Mouse (Mus musculus) forebrain, embryonic 15.5 days (tissue): ENCODE data around the gene Flot2. TPM values are rescaled to one million over a fixed set of nuclear protein-coding genes. Genes with fewer than 3 reads are reported as not detected.
A peak's percentile ranks its signal among the peaks of the same experiment; 100 is the strongest.

Source experiments
- ATAC-seq: fragments of 200-750 bp; cut with Nextera tagmentation; replicated peaks from 2 replicates; pipeline ENCODE4 v1.8.0; 2017; ENCODE audit warnings: mild to moderate bottlenecking, moderate TSS enrichment, moderate library complexity
- H3K27ac ChIP-seq: fragments of 300-500 bp; sonication (generic); replicated peaks from 2 replicates; pipeline ENCODE4 v1.5.1; 2015; ENCODE audit warnings: mild to moderate bottlenecking, inconsistent platforms
- H3K27me3 ChIP-seq: fragments of 300-500 bp; sonication (generic); 2 replicates; pipeline ENCODE4 v1.6.1; 2015; ENCODE audit warnings: inconsistent platforms
- H3K36me3 ChIP-seq: fragments of 300-500 bp; sonication (generic); 2 replicates; pipeline ENCODE4 v1.6.1; 2015; ENCODE audit warnings: mild to moderate bottlenecking, inconsistent platforms
- H3K4me1 ChIP-seq: fragments of 300-500 bp; sonication (generic); 2 replicates; pipeline ENCODE4 v1.6.1; 2015; ENCODE audit warnings: inconsistent platforms
- H3K4me2 ChIP-seq: fragments of 300-500 bp; sonication (generic); replicated peaks from 2 replicates; pipeline ENCODE4 v1.6.1; 2015; ENCODE audit warnings: mild to moderate bottlenecking, inconsistent platforms
- H3K4me3 ChIP-seq: fragments of 300-500 bp; sonication (generic); 2 replicates; pipeline ENCODE4 v1.5.1; 2015; ENCODE audit warnings: mild to moderate bottlenecking, inconsistent platforms
- H3K9ac ChIP-seq: fragments of 300-500 bp; sonication (generic); replicated peaks from 2 replicates; pipeline ENCODE4 v1.6.1; 2015; ENCODE audit warnings: mild to moderate bottlenecking, inconsistent platforms
- H3K9me3 ChIP-seq: fragments of 300-500 bp; sonication (generic); 2 replicates; pipeline ENCODE4 v1.6.1; 2016; ENCODE audit warnings: inconsistent platforms
- WGBS: fragments of 180-500 bp; shearing (Covaris S2); methylation state at CpG from one replicate; pipeline ENCODE4 v1.1.7; 2015; ENCODE audit warnings: mixed read lengths; 5-methylcytosine and 5-hydroxymethylcytosine counted together
- polyA plus RNA-seq: library from polyadenylated mRNA; unstranded; fragments of >200 nt; fragmentation: Nextera tagmentation; extraction: Ambion mirVana; gene quantifications from 2 replicates; pipeline ENCODE4 v1.2.1, GENCODE M21; 2015

The Flot2 gene
- 90.2 and 98.3 TPM in 2 replicates for polyA plus RNA-seq

DNA sequence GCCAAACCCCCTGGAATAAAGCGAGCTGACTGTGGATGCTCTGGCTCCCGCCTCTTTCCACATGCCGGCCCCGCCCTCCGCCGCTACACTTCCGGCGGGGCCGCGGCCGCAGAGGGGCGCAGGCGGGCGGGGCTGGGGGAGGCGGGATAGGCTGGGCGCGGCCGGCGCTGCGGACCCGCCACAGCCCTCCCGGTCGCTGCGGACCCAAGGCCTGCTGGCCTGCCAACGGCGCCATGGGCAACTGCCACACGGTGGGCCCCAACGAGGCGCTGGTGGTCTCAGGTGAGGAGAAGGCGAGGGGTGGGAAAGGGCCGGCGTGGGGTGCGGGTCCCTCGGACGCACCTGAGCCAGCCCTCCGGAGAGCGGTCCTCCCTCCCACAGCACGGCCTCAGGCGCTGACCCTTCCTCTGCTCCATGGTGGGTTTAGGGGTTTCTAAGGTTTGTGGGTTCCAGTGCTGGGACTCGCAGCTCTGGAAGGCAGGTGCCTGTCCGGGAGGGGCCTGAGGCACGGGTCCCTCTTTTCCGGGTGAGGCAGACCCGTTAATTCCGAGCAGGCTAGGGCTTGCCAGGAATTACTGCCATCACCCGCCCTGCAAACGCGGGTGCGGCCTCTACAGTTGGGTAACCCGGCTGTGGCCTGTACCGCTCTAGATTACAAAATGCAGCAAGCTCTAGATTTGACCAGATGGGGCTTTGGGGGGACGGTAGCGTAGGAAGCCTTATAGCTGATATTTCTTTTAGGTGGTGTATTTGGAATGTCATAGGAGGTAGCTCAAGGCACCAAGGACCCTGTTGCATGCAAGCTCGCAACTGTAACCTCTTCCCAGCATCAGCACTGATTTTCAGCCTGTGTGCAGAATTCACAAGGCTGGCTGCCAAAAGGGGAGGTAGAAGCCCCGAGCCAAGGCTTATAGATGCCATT lies at the start of gene Flot2:
Gene Flot2 (plus strand): TSS at position 101 of the 922 bp plus-strand sequence.
- no peaks in the 10 kb centered on the region for H3K36me3 ChIP-seq
- no peaks in the 10 kb centered on the region for H3K9me3 ChIP-seq
- peak; percentile 88 for ATAC-seq
- H3K4me1 ChIP-seq = peaks cover 33% of the 10 kb centered on the region
- H3K9ac ChIP-seq = peak within 1 kb of the TSS; percentile 81
- peak within 1 kb of the TSS; percentile 87 for H3K27ac ChIP-seq
- peak within 1 kb of the TSS; percentile 67 for H3K4me2 ChIP-seq
- no peaks in the 10 kb centered on the region for H3K27me3 ChIP-seq
- peak within 1 kb of the TSS; percentile 77 for H3K4me3 ChIP-seq
- WGBS = 1% methylated on average over 50 of the region's 55 CpGs

DNA sequence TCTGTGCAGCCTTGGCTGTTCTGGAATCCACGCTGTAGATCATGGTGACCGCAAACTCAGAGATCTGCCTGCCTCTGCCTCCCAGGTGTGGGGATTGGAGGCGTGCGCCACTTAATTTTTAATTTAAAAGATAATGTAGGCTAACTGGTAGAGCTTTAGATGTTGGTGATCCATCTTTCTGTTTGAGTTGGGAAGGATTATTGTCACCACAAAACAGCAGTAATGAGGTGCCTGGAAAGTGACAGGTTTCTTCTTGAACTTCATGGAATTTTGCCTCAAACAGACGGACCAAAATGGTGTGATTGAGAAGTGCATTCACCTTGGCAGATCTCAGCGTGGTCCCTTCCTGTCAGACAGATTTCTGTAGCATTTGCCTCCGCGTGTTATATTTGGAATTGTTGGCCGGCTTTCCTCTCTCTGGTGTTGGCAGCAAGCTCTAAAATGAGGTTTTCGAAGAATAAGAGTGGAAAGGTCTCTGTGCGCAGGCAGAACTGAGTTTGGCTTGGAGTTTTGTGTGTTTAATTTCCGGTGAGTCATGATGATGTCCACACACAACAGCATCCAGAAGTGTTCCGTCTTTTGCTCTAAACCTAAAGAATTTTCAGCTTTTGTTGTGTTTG lies 48.5 kb upstream of the Flot2 start:
- no peak overlapping the region for H3K4me3 ChIP-seq
- no peak overlapping the region for H3K4me2 ChIP-seq
- no peak overlapping the region for H3K27ac ChIP-seq
- 85% methylated on average over 13 of the region's 13 CpGs for WGBS
- ATAC-seq = no peak
- no peaks in the 10 kb centered on the region for H3K9me3 ChIP-seq
- no peak overlapping the region for H3K9ac ChIP-seq
- peaks cover 16% of the 10 kb centered on the region for H3K4me1 ChIP-seq
- no peaks in the 10 kb centered on the region for H3K27me3 ChIP-seq
- peaks cover 33% of the 10 kb centered on the region for H3K36me3 ChIP-seq

DNA sequence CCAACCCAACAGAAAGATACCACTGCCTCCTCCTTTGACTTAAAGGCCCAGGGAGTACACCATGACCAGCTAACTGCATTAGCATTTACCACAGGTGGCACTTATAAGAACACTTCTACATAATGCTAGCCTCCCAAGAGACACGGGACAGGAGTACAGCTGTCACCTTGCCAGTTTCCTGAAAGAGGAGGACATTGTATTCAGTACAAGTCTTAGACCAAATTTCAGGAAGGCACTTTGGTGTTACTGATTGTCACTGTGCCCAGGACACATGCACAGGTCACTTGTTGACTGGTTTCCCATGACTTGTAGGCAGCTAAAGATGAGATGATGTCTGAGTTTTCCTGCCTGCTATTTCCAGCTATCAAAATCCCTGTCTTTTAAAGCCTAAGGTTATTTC lies 42.2 kb upstream of the Flot2 start:
- Histone ChIP-seq H3K27me3 (no peaks in the 10 kb centered on the region), H3K4me3 (no peak overlapping the region), H3K9ac (no peak overlapping the region), H3K9me3 (no peaks in the 10 kb centered on the region), H3K27ac (no peak overlapping the region), H3K4me2 (no peak overlapping the region), H3K36me3 (peaks cover 8% of the 10 kb centered on the region; the same call in 1 of the 2 replicates), H3K4me1 (no peaks in the 10 kb centered on the region)
- ATAC-seq = no peak
- 56% methylated on average over 1 of the region's 1 CpGs for WGBS

DNA sequence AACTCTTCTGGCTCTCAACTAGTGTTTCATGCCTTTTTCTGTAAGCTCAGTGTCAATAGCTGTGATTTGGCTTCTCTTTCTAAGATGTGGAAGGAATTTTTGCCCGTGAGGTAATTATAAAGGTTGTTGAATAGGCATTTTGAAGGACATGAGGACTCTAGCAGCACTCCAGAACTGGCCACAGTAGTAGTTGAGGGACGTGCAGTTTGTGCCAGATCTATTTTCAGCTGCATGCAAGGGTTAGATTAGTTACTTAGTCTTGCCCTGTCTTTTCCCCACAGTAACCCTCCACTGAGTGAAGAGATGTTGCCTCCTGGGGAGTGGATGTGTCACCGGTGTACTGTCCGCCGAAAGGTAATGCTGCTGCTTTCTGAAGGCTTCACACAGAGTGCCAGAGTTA lies 31.3 kb upstream of the Flot2 start:
- no peak overlapping the region for H3K4me2 ChIP-seq
- 90% methylated on average over 5 of the region's 5 CpGs for WGBS
- no peaks in the 10 kb centered on the region for H3K4me1 ChIP-seq
- no peaks in the 10 kb centered on the region for H3K27me3 ChIP-seq
- peaks cover 45% of the 10 kb centered on the region for H3K36me3 ChIP-seq
- ATAC-seq = no peak
- no peak overlapping the region for H3K4me3 ChIP-seq
- H3K27ac ChIP-seq = no peak overlapping the region
- H3K9me3 ChIP-seq = no peaks in the 10 kb centered on the region
- H3K9ac ChIP-seq = no peak overlapping the region

DNA sequence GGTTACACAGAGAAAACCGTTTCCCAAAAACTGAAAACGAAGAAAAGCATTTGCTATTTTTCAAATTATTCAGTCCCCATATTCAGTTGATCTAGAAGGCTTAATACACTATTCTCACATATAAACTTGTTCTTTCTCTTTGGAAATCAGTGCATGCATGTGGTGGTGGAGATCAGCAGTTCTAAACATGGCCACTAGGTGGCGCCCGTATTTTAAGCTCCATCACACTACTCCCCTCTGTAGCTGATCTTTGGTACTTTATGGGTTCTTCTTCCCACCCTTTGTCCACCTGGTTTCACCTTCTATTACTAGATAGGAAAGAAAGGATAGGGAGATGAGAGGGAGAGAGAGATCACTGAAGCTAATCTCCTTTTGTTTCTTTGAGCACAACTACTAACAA lies 18.1 kb upstream of the Flot2 start:
- no peak overlapping the region for H3K9ac ChIP-seq
- H3K4me3 ChIP-seq = no peak overlapping the region
- peak; percentile 68; the same call in 1 of the 2 replicates for ATAC-seq
- H3K27me3 ChIP-seq = no peaks in the 10 kb centered on the region
- H3K27ac ChIP-seq = no peak overlapping the region
- WGBS = 28% methylated on average over 4 of the region's 4 CpGs
- H3K36me3 ChIP-seq = peaks cover 90% of the 10 kb centered on the region
- no peaks in the 10 kb centered on the region for H3K9me3 ChIP-seq
- H3K4me2 ChIP-seq = no peak overlapping the region
- no peaks in the 10 kb centered on the region for H3K4me1 ChIP-seq

DNA sequence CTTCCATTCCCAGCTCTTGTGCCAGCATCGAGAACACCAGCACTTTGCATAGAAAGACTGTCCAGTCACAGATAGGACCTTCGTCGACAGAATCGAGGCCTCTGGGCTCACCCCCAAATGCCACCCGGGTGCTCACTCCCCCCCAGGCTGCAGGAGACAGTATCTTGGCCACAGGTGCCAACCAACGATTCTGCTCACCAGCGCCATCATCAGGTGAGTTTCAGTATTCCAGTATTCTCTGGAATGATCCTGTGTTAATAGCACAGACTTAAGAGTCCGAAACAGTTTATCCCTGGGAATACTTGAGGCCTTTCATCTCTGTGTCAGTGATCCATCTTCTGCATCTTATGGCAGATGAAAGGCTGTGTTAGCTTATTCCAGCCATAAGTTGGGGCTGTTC lies 14.1 kb upstream of the Flot2 start:
- H3K9ac ChIP-seq = no peak overlapping the region
- H3K4me3 ChIP-seq = no peak overlapping the region
- no peaks in the 10 kb centered on the region for H3K4me1 ChIP-seq
- H3K27ac ChIP-seq = no peak overlapping the region
- WGBS = 79% methylated on average over 8 of the region's 8 CpGs
- no peak for ATAC-seq
- H3K27me3 ChIP-seq = no peaks in the 10 kb centered on the region
- no peak overlapping the region for H3K4me2 ChIP-seq
- H3K9me3 ChIP-seq = no peaks in the 10 kb centered on the region
- H3K36me3 ChIP-seq = peaks cover 88% of the 10 kb centered on the region

DNA sequence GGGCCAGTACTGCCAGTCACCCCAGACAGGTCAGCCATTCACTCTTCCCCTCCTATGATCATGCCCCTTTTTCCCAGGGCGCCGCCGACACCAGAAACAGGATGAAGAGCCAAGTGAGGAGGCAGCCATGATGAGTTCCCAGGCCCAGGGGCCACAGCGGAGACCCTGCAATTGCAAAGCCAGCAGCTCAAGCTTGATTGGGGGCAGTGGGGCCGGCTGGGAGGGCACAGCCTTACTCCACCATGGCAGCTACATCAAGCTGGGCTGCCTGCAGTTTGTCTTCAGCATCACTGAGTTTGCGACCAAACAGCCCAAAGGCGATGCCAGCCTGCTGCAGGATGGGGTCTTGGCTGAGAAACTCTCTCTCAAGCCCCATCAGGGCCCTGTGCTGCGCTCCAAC lies 8.5 kb upstream of the Flot2 start:
- Histone ChIP-seq H3K4me2 (no peak overlapping the region), H3K4me1 (peaks cover 26% of the 10 kb centered on the region), H3K27ac (no peak overlapping the region), H3K27me3 (no peaks in the 10 kb centered on the region), H3K4me3 (no peak overlapping the region), H3K36me3 (peaks cover 55% of the 10 kb centered on the region), H3K9me3 (no peaks in the 10 kb centered on the region), H3K9ac (no peak overlapping the region)
- WGBS = 93% methylated on average over 8 of the region's 8 CpGs
- ATAC-seq = no peak

DNA sequence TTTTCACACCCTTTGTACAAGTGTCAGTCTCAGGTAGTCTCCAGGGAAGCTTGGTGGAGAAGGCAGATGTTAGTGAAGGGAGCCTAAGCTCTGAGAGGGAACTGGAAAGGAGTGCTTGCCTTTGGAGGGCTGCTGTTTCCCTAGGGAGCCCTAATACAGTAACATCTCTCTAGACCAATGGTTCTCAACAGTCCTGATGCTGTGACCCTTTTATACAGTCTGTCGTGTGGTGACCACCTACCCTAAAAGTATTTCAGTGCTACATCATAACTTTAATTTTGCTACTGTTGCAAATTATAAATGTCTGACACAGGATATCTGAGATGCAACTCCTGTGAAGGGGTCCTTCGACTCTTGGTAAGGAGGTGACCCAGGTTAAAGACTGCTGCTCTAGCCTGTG lies 7.1 kb upstream of the Flot2 start:
- H3K27me3 ChIP-seq = no peaks in the 10 kb centered on the region
- no peak overlapping the region for H3K4me3 ChIP-seq
- H3K4me1 ChIP-seq = peaks cover 27% of the 10 kb centered on the region
- 69% methylated on average over 2 of the region's 2 CpGs for WGBS
- no peaks in the 10 kb centered on the region for H3K9me3 ChIP-seq
- ATAC-seq = no peak
- peaks cover 44% of the 10 kb centered on the region for H3K36me3 ChIP-seq
- H3K9ac ChIP-seq = no peak overlapping the region
- H3K4me2 ChIP-seq = no peak overlapping the region
- no peak overlapping the region for H3K27ac ChIP-seq

DNA sequence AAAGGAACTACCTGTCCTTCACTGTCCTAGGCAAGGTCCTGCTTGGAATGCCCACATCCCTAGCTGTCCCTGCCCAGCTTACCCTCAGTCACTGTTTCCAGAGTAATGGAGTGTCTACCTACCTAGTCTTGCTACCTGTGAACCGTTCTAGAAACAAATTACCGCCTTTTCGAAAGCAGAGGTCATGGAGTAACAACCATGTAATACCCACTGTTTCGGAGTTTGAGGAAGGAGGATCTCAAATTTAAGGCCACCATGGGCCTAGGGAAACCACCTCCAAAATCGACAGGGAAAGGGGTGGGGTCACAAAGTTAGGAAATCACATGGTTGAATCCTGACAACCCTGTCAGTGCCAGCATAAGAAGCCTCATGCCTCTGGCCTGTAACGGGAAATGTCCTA lies 6.3 kb upstream of the Flot2 start:
- Histone ChIP-seq H3K4me2 (0 out of 2 replicates have a peak overlapping the region, but pooled peaks have one; percentile 82), H3K4me3 (peak overlapping the region; percentile 83; the same call in 1 of the 2 replicates), H3K27ac (peak overlapping the region; percentile 94), H3K27me3 (no peaks in the 10 kb centered on the region), H3K36me3 (peaks cover 36% of the 10 kb centered on the region), H3K4me1 (peaks cover 27% of the 10 kb centered on the region), H3K9me3 (no peaks in the 10 kb centered on the region), H3K9ac (no peak overlapping the region)
- ATAC-seq = peak; percentile 14
- 41% methylated on average over 6 of the region's 6 CpGs for WGBS

DNA sequence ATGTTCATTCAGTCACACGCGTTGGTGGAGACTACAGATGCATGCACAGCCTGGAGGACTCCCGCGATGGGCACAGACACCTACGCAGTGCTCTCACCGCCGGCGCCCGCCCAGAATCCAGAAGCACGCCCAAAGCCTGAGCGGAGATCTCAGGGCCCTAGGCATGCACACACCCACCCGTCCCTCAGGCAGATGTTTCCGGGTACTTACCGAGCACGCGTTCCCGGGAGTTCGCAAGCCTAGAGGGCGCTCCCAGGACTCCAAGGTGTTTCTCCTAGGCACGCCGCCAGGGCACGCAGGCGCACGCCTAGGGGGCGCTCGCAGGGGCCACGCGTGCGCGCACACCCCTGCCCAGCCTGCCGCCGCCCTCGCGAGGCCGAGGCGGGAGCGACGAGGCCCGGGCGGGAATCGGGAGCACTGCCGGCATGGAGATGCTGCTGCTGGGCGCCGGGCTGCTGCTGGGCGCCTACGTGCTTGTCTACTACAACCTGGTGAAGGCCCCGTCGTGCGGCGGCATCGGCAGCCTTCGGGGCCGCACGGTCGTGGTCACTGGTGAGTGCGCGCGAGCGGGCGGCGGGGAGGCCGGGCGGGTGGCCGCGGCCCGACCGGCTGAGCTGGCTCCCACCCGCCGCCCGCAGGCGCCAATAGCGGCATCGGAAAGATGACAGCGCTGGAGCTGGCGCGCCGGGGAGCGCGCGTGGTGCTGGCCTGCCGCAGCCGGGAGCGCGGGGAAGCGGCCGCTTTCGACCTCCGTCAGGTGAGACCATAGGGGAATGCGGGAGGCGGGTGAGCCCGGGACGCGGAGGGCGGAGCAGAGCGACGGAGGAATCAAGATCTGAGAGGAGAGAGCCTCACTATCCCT lies 5.6 kb upstream of the Flot2 start, which contains the start of gene Dhrs13:
Gene Dhrs13 (plus strand): TSS at position 334 of the 862 bp plus-strand sequence.
- WGBS = under 1% methylated on average over 89 of the region's 96 CpGs
- Histone ChIP-seq H3K36me3 (peaks cover 28% of the 10 kb centered on the region), H3K27me3 (no peaks in the 10 kb centered on the region), H3K9me3 (no peaks in the 10 kb centered on the region), H3K27ac (peak within 1 kb of the TSS; percentile 94), H3K4me1 (peaks cover 32% of the 10 kb centered on the region), H3K4me3 (peak within 1 kb of the TSS; percentile 83), H3K9ac (peak within 1 kb of the TSS; percentile 89), H3K4me2 (peak within 1 kb of the TSS; percentile 82)
- ATAC-seq = peak; percentile 90

DNA sequence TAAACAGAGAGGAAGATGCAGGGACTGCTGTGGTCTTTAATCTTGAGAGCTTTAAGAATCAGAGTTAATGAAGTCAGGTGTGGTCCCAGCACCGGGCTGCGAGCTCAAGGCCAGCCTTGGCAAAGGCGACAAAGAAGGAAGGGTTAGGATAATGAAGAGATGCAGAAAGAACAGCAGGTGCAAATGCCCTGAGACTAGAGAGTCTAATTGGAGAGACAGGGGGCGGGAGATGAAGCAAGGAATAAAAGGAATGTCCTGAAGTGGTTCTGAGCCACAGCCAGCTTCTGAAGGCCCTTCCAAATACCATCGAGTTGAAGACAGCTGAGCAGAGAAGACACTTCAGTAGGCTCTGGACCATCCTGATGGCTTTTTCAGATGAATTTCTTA lies 4.9 kb upstream of the Flot2 start:
- Histone ChIP-seq H3K27me3 (no peaks in the 10 kb centered on the region), H3K4me2 (peak overlapping the region; percentile 82), H3K4me3 (peak overlapping the region; percentile 83), H3K27ac (peak overlapping the region; percentile 94), H3K36me3 (peaks cover 22% of the 10 kb centered on the region), H3K4me1 (peaks cover 38% of the 10 kb centered on the region), H3K9me3 (no peaks in the 10 kb centered on the region), H3K9ac (peak overlapping the region; percentile 89)
- no peak for ATAC-seq
- 2% methylated on average over 5 of the region's 5 CpGs for WGBS
